8 mouse cellular contexts compared by ENCODE assay signal in the genomic region with DNA sequence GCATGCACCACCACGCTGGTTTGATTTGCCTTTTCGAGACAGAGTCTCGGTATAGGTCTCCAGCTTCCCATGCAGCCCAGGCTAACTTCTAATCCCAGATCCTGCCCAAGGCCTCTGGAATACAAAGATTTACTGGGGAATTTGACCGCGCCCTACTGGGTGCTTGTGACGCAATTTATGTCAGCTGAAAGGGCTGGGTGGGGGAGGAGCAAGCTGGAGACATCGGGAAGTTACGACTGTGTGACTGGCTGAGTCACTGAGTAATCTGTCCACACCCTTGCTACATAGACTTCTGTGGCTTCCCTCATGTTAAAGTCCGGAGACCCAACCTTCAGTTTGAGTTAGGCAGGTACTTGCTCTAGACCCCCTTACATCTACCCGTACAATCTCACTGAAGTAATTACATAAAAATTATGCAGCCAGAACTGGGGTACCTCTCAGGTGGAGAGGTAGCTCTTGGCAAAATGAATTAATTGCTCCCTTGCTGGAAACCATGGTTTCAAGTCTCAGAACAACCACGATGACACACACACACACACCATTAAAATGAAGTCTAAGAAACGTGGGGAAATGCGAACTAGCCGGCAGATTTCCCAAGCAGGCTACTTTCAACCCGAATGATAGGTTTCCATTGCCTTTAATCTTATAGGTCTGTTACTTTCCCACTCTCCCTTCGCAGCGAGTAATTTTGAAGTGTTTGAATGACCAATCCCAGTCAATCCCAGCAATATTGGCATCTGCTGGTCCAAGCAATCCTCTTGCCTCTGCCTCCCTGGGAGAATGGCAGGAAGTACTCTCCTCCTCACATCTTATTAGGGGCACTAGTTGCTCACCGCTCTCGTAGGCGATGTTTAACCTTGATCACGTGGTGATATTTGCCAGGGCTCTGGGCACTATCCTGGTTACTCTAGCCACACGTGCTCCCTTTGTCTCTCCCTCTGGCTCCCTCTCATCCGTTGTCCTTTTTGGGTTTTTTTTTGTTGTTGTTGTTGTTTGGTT. TPM values are rescaled to one million over a fixed set of nuclear protein-coding genes. Genes with fewer than 3 reads are reported as not detected.
DNase-seq lines count a peak whose midpoint lies in the region; ATAC-seq lines count a peak whose summit lies in the region.

A gene (minus strand): TSS at position 115 of the 999 bp plus-strand sequence.

- H3K4me3 ChIP-seq in embryonic facial prominence, embryonic 13.5 days = no peak within 1 kb of the TSS
- no peak within 1 kb of the TSS for H3K4me3 ChIP-seq in heart, embryonic 16.5 days (ENCODE audit: low read length)
- H3K4me3 ChIP-seq in limb, embryonic 11.5 days (ENCODE audit: low read depth, low read length) = no peak within 1 kb of the TSS
- no peak within 1 kb of the TSS for H3K4me3 ChIP-seq in midbrain, embryonic 14.5 days (replicated peaks; ENCODE audit: low read depth, low read length)

- H3K9me3 ChIP-seq in embryonic facial prominence, embryonic 13.5 days = no peaks in the 10 kb centered on the region
- no peaks in the 10 kb centered on the region for H3K9me3 ChIP-seq in heart, embryonic 16.5 days (replicated peaks; ENCODE audit: control insufficient read depth, low read length)
- no peaks in the 10 kb centered on the region for H3K9me3 ChIP-seq in limb, embryonic 11.5 days (ENCODE audit: control insufficient read depth, low read length)
- H3K9me3 ChIP-seq in midbrain, embryonic 14.5 days (ENCODE audit: control insufficient read depth, low read length) = no peaks in the 10 kb centered on the region

- no peak within 1 kb of the TSS for H3K27ac ChIP-seq in embryonic facial prominence, embryonic 13.5 days
- H3K27ac ChIP-seq in heart, embryonic 16.5 days (ENCODE audit: low read length) = no peak within 1 kb of the TSS
- no peak within 1 kb of the TSS for H3K27ac ChIP-seq in limb, embryonic 11.5 days (replicated peaks; ENCODE audit: low read depth, low read length)
- H3K27ac ChIP-seq in midbrain, embryonic 14.5 days (replicated peaks; ENCODE audit: low read depth, low read length) = no peak within 1 kb of the TSS

- H3K36me3 ChIP-seq in embryonic facial prominence, embryonic 13.5 days = no peaks in the 10 kb centered on the region
- no peaks in the 10 kb centered on the region for H3K36me3 ChIP-seq in heart, embryonic 16.5 days (ENCODE audit: control insufficient read depth, insufficient read depth)
- H3K36me3 ChIP-seq in limb, embryonic 11.5 days (ENCODE audit: control insufficient read depth, insufficient read depth, low read length) = no peaks in the 10 kb centered on the region
- no peaks in the 10 kb centered on the region for H3K36me3 ChIP-seq in midbrain, embryonic 14.5 days (ENCODE audit: control insufficient read depth, insufficient read depth, low read length)

- peak; percentile 52 to 54 for DNase-seq in lung, adult 18-20 months
- no peak for DNase-seq in lung, postnatal 10 days
- DNase-seq in limb, embryonic 11.5 days (ENCODE audit: low spot score) = no peak
- no peak for DNase-seq in midbrain, embryonic 14.5 days
- no peak for DNase-seq in frontal cortex, postnatal 25 days (ENCODE audit: low spot score in 2 of 2)
- DNase-seq in testis, postnatal 14 days (ENCODE audit: low spot score) = no peak

- H3K4me1 ChIP-seq in embryonic facial prominence, embryonic 13.5 days = no peaks in the 10 kb centered on the region
- H3K4me1 ChIP-seq in heart, embryonic 16.5 days (ENCODE audit: control insufficient read depth, insufficient read depth, low read length) = no peaks in the 10 kb centered on the region
- no peaks in the 10 kb centered on the region for H3K4me1 ChIP-seq in limb, embryonic 11.5 days (ENCODE audit: control insufficient read depth, insufficient read depth, low read length)
- H3K4me1 ChIP-seq in midbrain, embryonic 14.5 days (ENCODE audit: control insufficient read depth, insufficient read depth, low read length) = no peaks in the 10 kb centered on the region

- no peaks in the 10 kb centered on the region for H3K27me3 ChIP-seq in embryonic facial prominence, embryonic 13.5 days
- H3K27me3 ChIP-seq in heart, embryonic 16.5 days (ENCODE audit: control insufficient read depth, insufficient read depth, low read length) = no peaks in the 10 kb centered on the region
- no peaks in the 10 kb centered on the region for H3K27me3 ChIP-seq in limb, embryonic 11.5 days (ENCODE audit: control insufficient read depth, insufficient read depth, low read length)
- H3K27me3 ChIP-seq in midbrain, embryonic 14.5 days (ENCODE audit: control insufficient read depth, insufficient read depth, low read length) = no peaks in the 10 kb centered on the region

- H3K4me2 ChIP-seq in embryonic facial prominence, embryonic 13.5 days = no peak within 1 kb of the TSS
- no peak within 1 kb of the TSS for H3K4me2 ChIP-seq in heart, embryonic 16.5 days (ENCODE audit: low read depth, low read length)
- H3K4me2 ChIP-seq in limb, embryonic 11.5 days (ENCODE audit: low read depth, severe bottlenecking) = no peak within 1 kb of the TSS
- H3K4me2 ChIP-seq in midbrain, embryonic 14.5 days (ENCODE audit: low read length) = no peak within 1 kb of the TSS

- 0 out of 2 replicates have a peak, but pooled peaks have one; percentile 15 for ATAC-seq in embryonic facial prominence, embryonic 13.5 days (ENCODE audit: insufficient number of reproducible peaks, insufficient read depth, low FRiP score, low TSS enrichment, low read depth)
- ATAC-seq in heart, embryonic 16.5 days (replicated peaks; ENCODE audit: extremely low read depth, insufficient read depth, low FRiP score) = no peak
- no peak for ATAC-seq in limb, embryonic 11.5 days (ENCODE audit: insufficient number of reproducible peaks, low FRiP score, low TSS enrichment, low read depth)
- no peak for ATAC-seq in midbrain, embryonic 14.5 days (ENCODE audit: low FRiP score, low TSS enrichment)

- WGBS in embryonic facial prominence, embryonic 13.5 days = 87% methylated on average over 23 of the region's 23 CpGs
- 82% methylated on average over 23 of the region's 23 CpGs for WGBS in heart, embryonic 16.5 days
- 88% methylated on average over 23 of the region's 23 CpGs for WGBS in limb, embryonic 11.5 days
- 90% methylated on average over 23 of the region's 23 CpGs for WGBS in midbrain, embryonic 14.5 days

- H3K9ac ChIP-seq in embryonic facial prominence, embryonic 13.5 days = no peak within 1 kb of the TSS
- no peak within 1 kb of the TSS for H3K9ac ChIP-seq in heart, embryonic 16.5 days (ENCODE audit: low read length)
- H3K9ac ChIP-seq in limb, embryonic 11.5 days (ENCODE audit: low read length) = no peak within 1 kb of the TSS
- H3K9ac ChIP-seq in midbrain, embryonic 14.5 days (replicated peaks; ENCODE audit: low read length) = no peak within 1 kb of the TSS

RNA-seq across cellular contexts. Expression of the gene that starts here (rescaled TPM):
- 13.9 and 14.3 TPM in 2 replicates for polyA plus RNA-seq in embryonic facial prominence, embryonic 13.5 days (2015; fragmentation: Nextera tagmentation; extraction: Ambion mirVana)
- polyA plus RNA-seq in heart, embryonic 16.5 days (2015; fragmentation: Nextera tagmentation; extraction: Ambion mirVana) = 13.5 and 13.7 TPM in 2 replicates
- polyA plus RNA-seq in limb, embryonic 11.5 days (2014; fragmentation: Nextera tagmentation; extraction: Ambion mirVana) = 17.4 TPM in 2 replicates
- 21.3 and 24.9 TPM in 2 replicates for polyA plus RNA-seq in midbrain, embryonic 14.5 days (2014; fragmentation: Nextera tagmentation; extraction: Ambion mirVana)

Comparison
In these comparisons a context has a peak if more than half of its experiments do, and no peak if none do; other contexts are left out.
1. DNase-seq: peak in lung, adult 18-20 months (2 of 2); none in lung, postnatal 10 days (single experiment), limb, embryonic 11.5 days (single experiment), midbrain, embryonic 14.5 days (single experiment), frontal cortex, postnatal 25 days (0 of 2) and testis, postnatal 14 days (single experiment).